Mouse (Mus musculus) embryonic facial prominence, embryonic 11.5 days (tissue): ENCODE data around the gene Olfr1361. TPM values are rescaled to one million over a fixed set of nuclear protein-coding genes. Genes with fewer than 3 reads are reported as not detected.

ENCODE experiments used
- ATAC-seq: fragments of 200-750 bp; cut with Nextera tagmentation; replicated peaks from 2 replicates; pipeline ENCODE4 v1.8.0; 2017; ENCODE audit warnings: low read depth; ENCODE audit not compliant: insufficient number of reproducible peaks, low FRiP score, low TSS enrichment
- DNase-seq: peaks from one replicate; pipeline ENCODE4 v3.0.0-alpha.2; 2015; ENCODE audit warnings: low spot score
- H3K27ac ChIP-seq: fragments of 300-500 bp; sonication (generic); replicated peaks from 2 replicates; pipeline ENCODE4 v1.5.1; 2014; ENCODE audit warnings: mild to moderate bottlenecking, low read depth, low read length, control low read depth
- H3K27me3 ChIP-seq: fragments of 300-500 bp; sonication (generic); 2 replicates; pipeline ENCODE4 v1.6.1; 2014; ENCODE audit warnings: mild to moderate bottlenecking, low read length, moderate library complexity, mixed read lengths; ENCODE audit not compliant: control insufficient read depth, insufficient read depth
- H3K36me3 ChIP-seq: fragments of 300-500 bp; sonication (generic); replicated peaks from 2 replicates; pipeline ENCODE4 v1.6.1; 2014; ENCODE audit warnings: low read depth, mild to moderate bottlenecking, low read length, moderate library complexity, mixed read lengths; ENCODE audit not compliant: control insufficient read depth, insufficient read depth
- H3K4me1 ChIP-seq: fragments of 300-500 bp; sonication (generic); 2 replicates; pipeline ENCODE4 v1.6.1; 2014; ENCODE audit warnings: low read length, mixed read lengths; ENCODE audit not compliant: control insufficient read depth, insufficient read depth
- H3K4me2 ChIP-seq: fragments of 300-500 bp; sonication (generic); 2 replicates; pipeline ENCODE4 v1.6.1; 2014; ENCODE audit warnings: low read depth, mild to moderate bottlenecking, control low read depth, low read length, moderate library complexity
- H3K4me3 ChIP-seq: fragments of 300-500 bp; sonication (generic); 2 replicates; pipeline ENCODE4 v1.5.1; 2014; ENCODE audit warnings: low read depth, low read length, control low read depth
- H3K9ac ChIP-seq: fragments of 300-500 bp; sonication (generic); replicated peaks from 2 replicates; pipeline ENCODE4 v1.6.1; 2014; ENCODE audit warnings: mild to moderate bottlenecking, control low read depth, low read length
- H3K9me3 ChIP-seq: fragments of 300-500 bp; sonication (generic); replicated peaks from 2 replicates; pipeline ENCODE4 v1.6.1; 2016; ENCODE audit warnings: mild to moderate bottlenecking, low read length, inconsistent platforms, mixed read lengths; ENCODE audit not compliant: control insufficient read depth
- polyA plus RNA-seq: library from polyadenylated mRNA; unstranded; fragments of >200 nt; fragmentation: Nextera tagmentation; extraction: Ambion mirVana; gene quantifications from 2 replicates; pipeline ENCODE4 v1.2.1, GENCODE M21; 2014

Gene Olfr1361
- polyA plus RNA-seq, 1 experiment from 2014 or later = not detected

DNA sequence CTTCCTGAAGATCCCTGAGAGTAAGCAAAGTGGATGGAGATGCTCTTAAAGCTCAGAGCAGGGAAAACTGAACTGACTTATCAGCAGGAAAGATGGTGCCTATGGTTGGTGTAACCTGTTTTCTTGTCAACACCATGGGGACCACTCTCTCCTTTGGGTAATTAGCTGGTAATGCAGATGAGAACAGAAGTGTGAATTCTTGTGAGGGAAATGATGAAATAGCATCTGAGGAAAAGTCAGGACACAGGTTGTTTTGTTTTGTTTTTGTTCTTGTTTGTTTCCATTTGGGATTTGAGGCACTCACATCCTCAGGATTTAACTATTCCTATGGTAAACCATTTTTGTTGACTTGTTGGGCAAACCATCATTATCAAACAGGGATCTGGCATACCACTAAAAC lies 49.3 kb downstream of the Olfr1361 start, which contains the start of gene Olfr1362:
Gene Olfr1362, minus strand, starts transcription at position 101 of the 400 bp plus-strand sequence.
- ATAC-seq (no peak), DNase-seq (no peak)
- Histone ChIP-seq H3K27ac (no peak within 1 kb of the TSS), H3K36me3 (no peaks in the 10 kb centered on the region), H3K27me3 (no peaks in the 10 kb centered on the region), H3K4me1 (no peaks in the 10 kb centered on the region), H3K4me2 (no peak within 1 kb of the TSS), H3K9ac (no peak within 1 kb of the TSS), H3K4me3 (no peak within 1 kb of the TSS), H3K9me3 (no peaks in the 10 kb centered on the region)

Other genes starting within 250 kb of the Olfr1361 start
- gene Pgbd1, start 222.3 kb downstream of the Olfr1361 start, polyA plus RNA-seq = 5.6 and 6.2 TPM in 2 replicates
- 17.9 and 19.3 TPM in 2 replicates for gene Zscan26, start 209.7 kb downstream of the Olfr1361 start, polyA plus RNA-seq
- 1.9 and 3.1 TPM in 2 replicates for gene Nkapl, start 194.9 kb downstream of the Olfr1361 start, polyA plus RNA-seq
- 3.8 and 4.2 TPM in 2 replicates for gene Zkscan4, start 184.5 kb downstream of the Olfr1361 start, polyA plus RNA-seq
- not detected in 2 replicates for gene Gm10065, start 183.9 kb downstream of the Olfr1361 start, polyA plus RNA-seq
- 0.35 and 0.41 TPM in 2 replicates for gene AK157302, start 168.2 kb downstream of the Olfr1361 start, polyA plus RNA-seq
- 1.9 and 5.2 TPM in 2 replicates for gene Gm11273, start 162.0 kb downstream of the Olfr1361 start, polyA plus RNA-seq
- 8.7 and 11.9 TPM in 2 replicates for gene Zkscan8, start 132.3 kb downstream of the Olfr1361 start, polyA plus RNA-seq
- 0.13 and 0.24 TPM in 2 replicates for gene Olfr1366, start 120.6 kb downstream of the Olfr1361 start, polyA plus RNA-seq
- not detected in 2 replicates for gene Olfr1535, start 103.5 kb downstream of the Olfr1361 start, polyA plus RNA-seq
- gene Olfr1364, start 81.6 kb downstream of the Olfr1361 start, polyA plus RNA-seq = not detected in 2 replicates
- gene Olfr1362, start 49.4 kb downstream of the Olfr1361 start, polyA plus RNA-seq = not detected in 2 replicates
- not detected in 2 replicates for gene Olfr11, start 20.9 kb downstream of the Olfr1361 start, polyA plus RNA-seq
- not detected in 2 replicates for gene Olfr1360, start 14.0 kb upstream of the Olfr1361 start, polyA plus RNA-seq
- not detected in 2 replicates for gene Olfr1359, start 34.7 kb upstream of the Olfr1361 start, polyA plus RNA-seq
- gene Hist1h2bl, start 52.8 kb upstream of the Olfr1361 start, polyA plus RNA-seq = 4.6 TPM in 2 replicates
- 26.6 and 30.4 TPM in 2 replicates for gene Hist1h2ai, start 53.0 kb upstream of the Olfr1361 start, polyA plus RNA-seq
- gene Hist1h3h, start 54.3 kb upstream of the Olfr1361 start, polyA plus RNA-seq = 9.7 and 14.7 TPM in 2 replicates
- 6.3 and 6.4 TPM in 2 replicates for gene Hist1h2bm, start 58.7 kb upstream of the Olfr1361 start, polyA plus RNA-seq
- 1.4 and 2.7 TPM in 2 replicates for gene Hist1h4j, start 71.7 kb upstream of the Olfr1361 start, polyA plus RNA-seq
- 7.7 and 8.5 TPM in 2 replicates for gene Hist1h4k, start 87.1 kb upstream of the Olfr1361 start, polyA plus RNA-seq
- gene Hist1h2ak, start 90.4 kb upstream of the Olfr1361 start, polyA plus RNA-seq = 10.4 and 12.0 TPM in 2 replicates
- gene Hist1h2bn, start 90.7 kb upstream of the Olfr1361 start, polyA plus RNA-seq = 1.2 and 1.9 TPM in 2 replicates
- gene Hist1h1b, start 117.2 kb upstream of the Olfr1361 start, polyA plus RNA-seq = 20.2 and 23.6 TPM in 2 replicates
- 270 and 294 TPM in 2 replicates for gene Hist1h3i, start 120.0 kb upstream of the Olfr1361 start, polyA plus RNA-seq
- 3.7 and 7.3 TPM in 2 replicates for gene Hist1h2an, start 123.8 kb upstream of the Olfr1361 start, polyA plus RNA-seq
- gene Hist1h2bp, start 124.1 kb upstream of the Olfr1361 start, polyA plus RNA-seq = 3.1 and 3.8 TPM in 2 replicates
- gene Hist1h2bq, start 146.8 kb upstream of the Olfr1361 start, polyA plus RNA-seq = 23.5 and 23.8 TPM in 2 replicates
- 2.8 TPM in 1 of 2 replicates, not detected in the other for gene Hist1h2ao, start 147.1 kb upstream of the Olfr1361 start, polyA plus RNA-seq
- gene Hist1h4m, start 148.4 kb upstream of the Olfr1361 start, polyA plus RNA-seq = not detected in 2 replicates
- 13.9 and 16.6 TPM in 2 replicates for gene Hist1h4n, start 168.8 kb upstream of the Olfr1361 start, polyA plus RNA-seq
- 5,875 and 5,942 TPM in 2 replicates for gene Hist1h2ap, start 170.1 kb upstream of the Olfr1361 start, polyA plus RNA-seq
- gene Hist1h2br, start 170.4 kb upstream of the Olfr1361 start, polyA plus RNA-seq = 23.1 and 25.1 TPM in 2 replicates